14 mouse cellular contexts compared by ENCODE assay signal in the genomic region with DNA sequence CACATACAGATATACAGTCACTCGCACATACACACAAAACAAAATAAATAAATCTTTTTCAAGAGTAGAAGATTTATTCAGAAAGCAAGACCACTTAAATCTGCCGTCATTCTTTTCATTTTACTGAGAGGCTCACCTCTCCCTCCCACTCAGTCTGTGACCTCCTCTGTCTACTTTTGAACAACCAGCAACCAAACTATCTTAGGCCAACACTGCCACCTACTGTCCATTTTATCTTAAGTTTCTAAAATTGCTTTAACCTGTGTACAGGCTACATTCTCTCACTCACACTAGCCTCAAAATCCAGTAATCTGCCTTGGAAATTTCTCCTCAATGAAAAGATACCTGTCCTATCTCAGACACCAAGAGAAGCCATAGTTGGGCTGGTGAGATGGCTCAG. TPM values are rescaled to one million over a fixed set of nuclear protein-coding genes. Genes with fewer than 3 reads are reported as not detected.
A peak's percentile ranks its signal among the peaks of the same experiment; 100 is the strongest.
DNase-seq lines count a peak whose midpoint lies in the region; TF ChIP-seq lines count a peak whose summit lies in the region.
"Had no signal": no experiment of that assay in that cellular context is flagged by ENCODE, and none has a peak within 500 bp of the region (broad histone marks: within the 10 kb centered on the region; RNA-seq: fewer than 3 reads in every experiment).

No protein-coding gene starts in this region.

- H3K4me1 ChIP-seq in ES-E14 (ENCODE audit: control insufficient read depth in 2 of 2, insufficient read depth in 2 of 2, low read length in 2 of 2, poor library complexity in 1 of 2) = no peaks in the 10 kb centered on the region
- H3K4me1 ChIP-seq: intestine, embryonic 15.5 days; liver, embryonic 12.5 days; neural tube, embryonic 15.5 days had no signal

- no peak overlapping the region for H3K4me3 ChIP-seq in layer of hippocampus, adult 2 months
- H3K4me3 ChIP-seq in ES-E14 (ENCODE audit: insufficient read depth in 1 of 2, low read depth in 1 of 2, low read length in 2 of 2, poor library complexity in 1 of 2, severe bottlenecking in 1 of 2) = no peak overlapping the region
- H3K4me3 ChIP-seq: intestine, embryonic 15.5 days; liver, embryonic 12.5 days; neural tube, embryonic 15.5 days had no signal

- in situ Hi-C loops in ES-E14 (cut with MboI; ENCODE audit: low sequenced_read_pairs in 2 of 2, unreplicated experiment in 2 of 2) = loop anchor here (10.0 to 25.0 kb wide), 4 partner anchors 223 to 406 kb away; no protein-coding TSS in a partner anchor

- no peak for DNase-seq in layer of hippocampus, adult 2 months (ENCODE audit: low spot score in 2 of 2)
- no peak for DNase-seq in layer of hippocampus, adult 18-20 months (ENCODE audit: low spot score in 2 of 2)
- peak; percentile 69 for DNase-seq in ES-E14 (ENCODE audit: low read depth, low spot score)
- peak; percentile 84 for DNase-seq in ZHBTc4 (ENCODE audit: low read depth, low spot score)
- DNase-seq in naive thymus-derived CD4-positive, alpha-beta T cell, adult 2 months (ENCODE audit: low read depth) = peak; percentile 5
- DNase-seq in right cerebral cortex, postnatal 10 days (ENCODE audit: low spot score in 2 of 2) = no peak
- no peak for DNase-seq in kidney, adult 18-20 months
- DNase-seq: cerebellum, adult 11-12 months had no signal

- H3K9me3 ChIP-seq in ES-E14 (ENCODE audit: control insufficient read depth, insufficient read depth, low read depth, low read length) = no peaks in the 10 kb centered on the region
- H3K9me3 ChIP-seq: intestine, embryonic 15.5 days; liver, embryonic 12.5 days; neural tube, embryonic 15.5 days had no signal

- TF ChIP-seq CTCF in layer of hippocampus, adult 2 months (conservative IDR thresholded peaks at IDR 0.05) = peak; percentile 53

- no peak overlapping the region for H3K27ac ChIP-seq in layer of hippocampus, adult 2 months
- no peak overlapping the region for H3K27ac ChIP-seq in ES-E14 (ENCODE audit: insufficient read depth, low read depth, low read length, poor library complexity, severe bottlenecking)
- H3K27ac ChIP-seq: intestine, embryonic 15.5 days; liver, embryonic 12.5 days; neural tube, embryonic 15.5 days had no signal

- H3K9ac ChIP-seq in ES-E14 (ENCODE audit: insufficient read depth, low read depth, low read length, poor library complexity, severe bottlenecking) = no peak overlapping the region
- H3K9ac ChIP-seq: intestine, embryonic 15.5 days; liver, embryonic 12.5 days; neural tube, embryonic 15.5 days had no signal

- H3K36me3 ChIP-seq in ES-E14 (ENCODE audit: control insufficient read depth, insufficient read depth, low read length, poor library complexity, severe bottlenecking) = no peaks in the 10 kb centered on the region
- H3K36me3 ChIP-seq: intestine, embryonic 15.5 days; liver, embryonic 12.5 days; neural tube, embryonic 15.5 days had no signal

TF ChIP-seq in ES-E14, 5 proteins besides CTCF, POLR2A, EP300 and RAD21:
- no peak for TF ChIP-seq HCFC1 (IDR thresholded peaks at IDR 0.05; ENCODE audit: borderline replicate concordance, insufficient read depth, low read length)
- TF ChIP-seq ZC3H11A (IDR thresholded peaks at IDR 0.05; ENCODE audit: borderline replicate concordance, low read depth, low read length) = 0 out of 2 replicates have a peak, but pooled peaks have one; percentile 58
TF ChIP-seq in ES-E14: peak in this region for 1.

RNA-seq across cellular contexts. Expression of a gene that starts 31.4 kb away (rescaled TPM):
- total RNA-seq in layer of hippocampus, adult 2 months (2021) = not detected
- total RNA-seq in layer of hippocampus, adult 18-20 months (2021) = not detected
- 0.85 and 1.2 TPM in 2 replicates for total RNA-seq in ES-E14 (2012; rRNA removed)
- total RNA-seq: gastrocnemius, adult 8-10 months; left cerebral cortex, adult 18-20 months; megakaryocyte-erythroid progenitor cell, adult 5-6 weeks had no signal

RNA-seq across cellular contexts. Expression of a gene that starts 40.8 kb away (rescaled TPM):
- total RNA-seq in layer of hippocampus, adult 2 months (2021) = 10 to 100 TPM; 55.8 to 56.9 TPM
- 10 to 100 TPM; 55.8 to 62.4 TPM for total RNA-seq in layer of hippocampus, adult 18-20 months (2021)
- total RNA-seq in ES-E14 (2012; rRNA removed) = 90.3 and 124 TPM in 2 replicates

RNA-seq across cellular contexts. Expression of a gene that starts 41.3 kb away (rescaled TPM):
- total RNA-seq in layer of hippocampus, adult 2 months (2021) = 1 to 10 TPM; 7.2 to 7.9 TPM
- 1 to 10 TPM; 6.0 to 7.0 TPM for total RNA-seq in layer of hippocampus, adult 18-20 months (2021)
- total RNA-seq in ES-E14 (2012; rRNA removed) = 30.5 and 39.6 TPM in 2 replicates

Comparison
In these comparisons a context has a peak if more than half of its experiments do, and no peak if none do; other contexts are left out.
1. DNase-seq: peak in ES-E14 (single experiment), ZHBTc4 (single experiment) and naive thymus-derived CD4-positive, alpha-beta T cell, adult 2 months (single experiment); none in layer of hippocampus, adult 2 months (0 of 2), layer of hippocampus, adult 18-20 months (0 of 2), right cerebral cortex, postnatal 10 days (0 of 2) and kidney, adult 18-20 months (single experiment).